12 mouse cellular contexts compared by ENCODE assay signal in the genomic region with DNA sequence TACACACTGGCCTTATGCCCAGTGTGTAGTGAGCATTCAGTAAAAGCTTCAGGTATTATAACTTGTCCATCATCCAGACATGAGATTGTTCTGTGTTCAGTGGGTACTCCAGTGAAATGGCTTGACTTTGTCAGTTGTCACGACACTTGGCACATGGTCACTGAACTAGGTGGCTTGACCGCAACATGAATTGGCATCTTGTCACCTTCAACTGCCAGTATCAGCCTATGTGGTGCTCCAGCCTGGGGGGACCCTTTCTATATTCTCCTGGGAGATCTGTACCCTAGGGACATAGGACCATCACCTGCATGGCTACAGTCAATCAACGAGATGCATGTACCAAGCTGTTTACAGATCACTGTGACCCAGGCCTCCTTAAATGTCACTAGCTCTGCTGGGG.
"Had no signal": no experiment of that assay in that cellular context is flagged by ENCODE, and none has a peak within 500 bp of the region (broad histone marks: within the 10 kb centered on the region; RNA-seq: fewer than 3 reads in every experiment).

No protein-coding gene starts in this region.

- DNase-seq: kidney, postnatal 25 days; lung, adult 2 months; lung, postnatal 36 days; right cerebral cortex, postnatal 4 days; thymus, adult 2 months; thymus, postnatal 25 days had no signal

- H3K27me3 ChIP-seq: liver, embryonic 15.5 days; midbrain, embryonic 15.5 days; neural tube, embryonic 12.5 days; stomach, embryonic 15.5 days had no signal

- H3K4me3 ChIP-seq: left cerebral cortex, adult 2 months; limb, embryonic 10.5 days; liver, embryonic 15.5 days; midbrain, embryonic 15.5 days; neural tube, embryonic 12.5 days; stomach, embryonic 15.5 days had no signal

- H3K4me1 ChIP-seq: liver, embryonic 15.5 days; neural tube, embryonic 12.5 days; stomach, embryonic 15.5 days had no signal

- H3K27ac ChIP-seq: left cerebral cortex, adult 2 months; limb, embryonic 10.5 days; liver, embryonic 15.5 days; midbrain, embryonic 15.5 days; neural tube, embryonic 12.5 days; stomach, embryonic 15.5 days had no signal
